Mouse (Mus musculus): ENCODE data around the gene Snx6. TPM values are rescaled to one million over a fixed set of nuclear protein-coding genes. Genes with fewer than 3 reads are reported as not detected.

The Snx6 gene
- polyA plus RNA-seq, 1 experiment from 2014 or later, result 186 TPM

GRCm38 (mm10) chr12:54822836-54823426 is 27.4 kb upstream of the Snx6 start:
- Histone ChIP-seq H3K27ac (ENCODE audit: low read depth) (no peak overlapping the region; the same call in 1 of the 2 replicates), H3K9ac (no peak overlapping the region), H3K4me3 (ENCODE audit: low read depth, low read length) (no peak overlapping the region), H3K4me1 (ENCODE audit: insufficient read depth) (peaks cover 3% of the 10 kb centered on the region; the same call in 1 of the 2 replicates), H3K36me3 (ENCODE audit: insufficient read depth) (no peaks in the 10 kb centered on the region), H3K9me3 (ENCODE audit: low read depth, low read length) (no peaks in the 10 kb centered on the region), H3K27me3 (ENCODE audit: insufficient read depth, low read length) (no peaks in the 10 kb centered on the region), H3K4me2 (no peak overlapping the region)
- DNase-seq, result peak; percentile 88
- 42% methylated on average over 4 of the region's 4 CpGs for WGBS
- peak; percentile 41; the same call in 1 of the 2 replicates for ATAC-seq (ENCODE audit: insufficient read depth)
- TF ChIP-seq CTCF (IDR thresholded peaks at IDR 0.05; ENCODE audit: low read depth), result no peak

- H3K4me2 ChIP-seq, result no peak overlapping the region
- no peak for ATAC-seq (ENCODE audit: insufficient read depth)
- no peaks in the 10 kb centered on the region for H3K36me3 ChIP-seq (ENCODE audit: insufficient read depth)
- H3K9ac ChIP-seq, result no peak overlapping the region
- H3K27ac ChIP-seq (ENCODE audit: low read depth), result no peak overlapping the region
- H3K9me3 ChIP-seq (ENCODE audit: low read depth, low read length), result no peaks in the 10 kb centered on the region
- H3K4me3 ChIP-seq (ENCODE audit: low read depth, low read length), result no peak overlapping the region
- no peak for DNase-seq
- WGBS, result 42% methylated on average over 2 of the region's 2 CpGs
- peaks cover 3% of the 10 kb centered on the region; the same call in 1 of the 2 replicates for H3K4me1 ChIP-seq (ENCODE audit: insufficient read depth)
- TF ChIP-seq CTCF (IDR thresholded peaks at IDR 0.05; ENCODE audit: low read depth), result no peak
- no peaks in the 10 kb centered on the region for H3K27me3 ChIP-seq (ENCODE audit: insufficient read depth, low read length)
Observed at GRCm38 (mm10) chr12:54820684-54821161, 25.2 kb upstream of the Snx6 start.

DNA sequence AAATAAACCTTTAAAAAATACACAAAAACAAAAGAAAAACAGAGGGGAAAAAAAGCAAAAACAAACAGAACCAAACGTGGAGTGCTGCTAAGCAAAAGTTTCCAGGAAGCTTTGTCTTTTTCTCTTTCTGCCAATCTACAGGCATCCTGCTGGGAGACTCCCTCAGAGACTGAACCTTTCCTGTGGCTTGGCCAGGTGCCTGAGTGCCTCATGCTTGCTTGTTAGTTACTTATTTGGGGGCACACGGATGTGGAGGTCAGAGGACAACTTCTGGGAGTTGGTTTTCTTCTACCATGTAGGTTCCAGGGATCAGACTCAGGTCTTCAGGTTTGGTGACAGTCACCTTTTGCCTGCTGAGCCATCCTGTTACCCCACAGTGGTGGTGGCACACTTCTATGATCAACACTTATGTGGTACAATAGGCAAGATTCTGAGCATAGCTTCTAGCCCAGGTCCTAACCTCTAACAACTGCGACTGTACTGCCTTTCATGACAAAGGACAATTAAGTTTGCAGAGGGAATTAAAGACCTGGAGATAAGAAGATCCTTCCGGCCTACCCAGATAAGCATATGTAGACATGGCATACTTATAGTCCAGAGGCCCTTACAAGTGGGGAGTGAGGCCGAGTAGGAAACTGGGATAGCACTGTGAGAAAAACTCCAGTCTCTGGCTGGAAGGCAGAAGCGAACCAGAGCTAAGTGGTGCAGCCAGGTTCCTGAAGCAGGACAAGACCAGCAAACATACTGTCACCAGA is 23.9 kb upstream of the Snx6 start:
- no peaks in the 10 kb centered on the region for H3K9me3 ChIP-seq (ENCODE audit: low read depth, low read length)
- ATAC-seq (ENCODE audit: insufficient read depth) (no peak), DNase-seq (no peak)
- peaks cover 3% of the 10 kb centered on the region; the same call in 1 of the 2 replicates for H3K4me1 ChIP-seq (ENCODE audit: insufficient read depth)
- no peak overlapping the region for H3K27ac ChIP-seq (ENCODE audit: low read depth)
- no peak overlapping the region for H3K4me3 ChIP-seq (ENCODE audit: low read depth, low read length)
- H3K36me3 ChIP-seq (ENCODE audit: insufficient read depth), result no peaks in the 10 kb centered on the region
- H3K4me2 ChIP-seq, result no peak overlapping the region
- TF ChIP-seq CTCF (IDR thresholded peaks at IDR 0.05; ENCODE audit: low read depth), result no peak
- H3K27me3 ChIP-seq (ENCODE audit: insufficient read depth, low read length), result no peaks in the 10 kb centered on the region
- 46% methylated on average over 6 of the region's 6 CpGs for WGBS
- no peak overlapping the region for H3K9ac ChIP-seq

- ATAC-seq (ENCODE audit: insufficient read depth) (no peak; the same call in 1 of the 2 replicates), DNase-seq (peak; percentile 73)
- H3K4me3 ChIP-seq (ENCODE audit: low read depth, low read length), result no peak overlapping the region
- H3K27ac ChIP-seq (ENCODE audit: low read depth), result no peak overlapping the region
- H3K9ac ChIP-seq, result no peak overlapping the region
- 50% methylated on average over 2 of the region's 2 CpGs for WGBS
- no peak overlapping the region for H3K4me2 ChIP-seq
- peaks cover 3% of the 10 kb centered on the region for H3K4me1 ChIP-seq (ENCODE audit: insufficient read depth)
- H3K27me3 ChIP-seq (ENCODE audit: insufficient read depth, low read length), result no peaks in the 10 kb centered on the region
- TF ChIP-seq CTCF (IDR thresholded peaks at IDR 0.05; ENCODE audit: low read depth), result no peak
- H3K36me3 ChIP-seq (ENCODE audit: insufficient read depth), result no peaks in the 10 kb centered on the region
- H3K9me3 ChIP-seq (ENCODE audit: low read depth, low read length), result no peaks in the 10 kb centered on the region
Observed at GRCm38 (mm10) chr12:54810142-54810541, 14.6 kb upstream of the Snx6 start.

DNA sequence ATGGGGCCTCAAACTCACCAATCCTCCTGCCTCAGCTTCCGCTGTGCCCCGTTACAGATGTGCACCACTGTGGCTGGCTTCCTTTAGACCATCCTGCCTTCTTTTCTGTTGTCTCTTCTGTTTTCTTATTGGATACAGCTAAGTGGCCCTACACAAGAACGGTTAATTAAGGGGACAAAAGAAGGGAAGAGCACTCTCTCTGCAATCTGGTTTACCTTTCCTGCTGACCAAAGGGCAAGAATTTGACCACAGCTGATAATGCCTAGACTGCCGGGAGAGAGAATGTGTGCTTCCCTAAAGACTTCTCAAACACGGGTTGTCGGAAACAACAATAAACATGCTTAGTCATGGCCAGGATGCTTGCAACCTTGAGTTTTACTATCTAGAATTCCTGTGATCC is 12.0 kb upstream of the Snx6 start:
- Histone ChIP-seq H3K4me2 (no peak overlapping the region), H3K27ac (ENCODE audit: low read depth) (no peak overlapping the region), H3K9me3 (ENCODE audit: low read depth, low read length) (no peaks in the 10 kb centered on the region), H3K27me3 (ENCODE audit: insufficient read depth, low read length) (no peaks in the 10 kb centered on the region), H3K9ac (no peak overlapping the region), H3K4me3 (ENCODE audit: low read depth, low read length) (no peak overlapping the region), H3K4me1 (ENCODE audit: insufficient read depth) (peaks cover 3% of the 10 kb centered on the region), H3K36me3 (ENCODE audit: insufficient read depth) (no peaks in the 10 kb centered on the region)
- DNase-seq, result no peak
- WGBS, result 34% methylated on average over 6 of the region's 6 CpGs
- ATAC-seq (ENCODE audit: insufficient read depth), result no peak
- no peak for TF ChIP-seq CTCF (IDR thresholded peaks at IDR 0.05; ENCODE audit: low read depth)

DNA sequence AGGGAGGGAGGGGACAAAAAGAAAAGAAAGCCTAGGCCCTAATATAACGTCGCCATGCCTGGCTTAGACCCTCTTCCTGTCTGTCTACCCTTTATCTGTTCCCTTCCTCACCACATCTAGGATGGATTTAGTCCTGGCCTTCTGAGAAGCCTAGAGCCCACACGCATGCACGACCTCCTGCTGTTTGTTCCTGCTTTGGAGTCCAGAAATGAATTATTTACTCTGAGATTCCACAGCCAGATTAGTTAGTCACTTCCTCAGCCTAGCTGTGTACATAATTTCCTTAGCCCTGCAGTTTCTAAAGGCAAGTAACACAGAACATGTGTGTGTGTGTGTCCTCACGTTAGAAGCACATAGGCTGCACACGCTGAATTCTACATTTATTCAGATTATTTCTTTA is 10.6 kb upstream of the Snx6 start:
- H3K9ac ChIP-seq, result no peak overlapping the region
- peak overlapping the region; percentile 12; the same call in 1 of the 2 replicates for H3K27ac ChIP-seq (ENCODE audit: low read depth)
- H3K27me3 ChIP-seq (ENCODE audit: insufficient read depth, low read length), result no peaks in the 10 kb centered on the region
- H3K4me1 ChIP-seq (ENCODE audit: insufficient read depth), result peaks cover 3% of the 10 kb centered on the region
- H3K4me3 ChIP-seq (ENCODE audit: low read depth, low read length), result no peak overlapping the region
- H3K4me2 ChIP-seq, result no peak overlapping the region
- ATAC-seq (ENCODE audit: insufficient read depth), result peak; percentile 38; the same call in 1 of the 2 replicates
- 41% methylated on average over 6 of the region's 6 CpGs for WGBS
- DNase-seq, result peak; percentile 19
- H3K9me3 ChIP-seq (ENCODE audit: low read depth, low read length), result no peaks in the 10 kb centered on the region
- H3K36me3 ChIP-seq (ENCODE audit: insufficient read depth), result no peaks in the 10 kb centered on the region
- TF ChIP-seq CTCF (IDR thresholded peaks at IDR 0.05; ENCODE audit: low read depth), result no peak

All from lung, embryonic 14.5 days (tissue).